Mouse (Mus musculus) large intestine, adult 2 months (tissue): ENCODE data around the gene 9530053A07Rik. TPM values are rescaled to one million over a fixed set of nuclear protein-coding genes. Genes with fewer than 3 reads are reported as not detected.
"Not testable (repeated sequence)": the region's sequence is repeated elsewhere in the genome, so short reads cannot be mapped to it uniquely, and the experiment has no call there.

ENCODE experiments used
- DNase-seq: peaks from one replicate; pipeline ENCODE4 v3.0.0-alpha.2; 2012; ENCODE audit warnings: low read depth, low spot score
- WGBS: fragments of 180-500 bp; shearing (Covaris S2); methylation state at CpG from one replicate; pipeline ENCODE4 v1.1.7; 2018; 5-methylcytosine and 5-hydroxymethylcytosine counted together
- polyA plus RNA-seq: library from polyadenylated mRNA; depleted of rRNA; stranded (reverse); fragments of >200 nt; gene quantifications from 2 replicates; pipeline ENCODE4 v1.2.3, GENCODE M21; 2012; rRNA removed

Gene 9530053A07Rik
- 0.25 and 0.48 TPM in 2 replicates for polyA plus RNA-seq

GRCm38 (mm10) chr7:28129166-28129565, at the start of gene 9530053A07Rik:
Gene 9530053A07Rik, plus strand, starts transcription at chr7:28129466.
- DNase-seq: no peak
- 52% methylated on average over 5 of the region's 5 CpGs for WGBS

- no peak for DNase-seq
- 70% methylated on average over 7 of the region's 7 CpGs for WGBS
Observed at GRCm38 (mm10) chr7:28084215-28084614, 45.1 kb upstream of the 9530053A07Rik start.

- no peak for DNase-seq
- WGBS: 87% methylated on average over 16 of the region's 16 CpGs
Observed at GRCm38 (mm10) chr7:28086236-28086635, 43.0 kb upstream of the 9530053A07Rik start.

GRCm38 (mm10) chr7:28093541-28093940, 35.7 kb upstream of the 9530053A07Rik start:
- WGBS: 51% methylated on average over 11 of the region's 11 CpGs
- no peak for DNase-seq

GRCm38 (mm10) chr7:28099101-28099500, 30.2 kb upstream of the 9530053A07Rik start:
- 95% methylated on average over 16 of the region's 16 CpGs for WGBS
- no peak for DNase-seq

- WGBS: 67% methylated on average over 17 of the region's 17 CpGs
- no peak for DNase-seq
Observed at GRCm38 (mm10) chr7:28100596-28101590, 28.4 kb upstream of the 9530053A07Rik start.

- WGBS: 49% methylated on average over 5 of the region's 5 CpGs
Observed at GRCm38 (mm10) chr7:28102936-28103335, 26.3 kb upstream of the 9530053A07Rik start.

GRCm38 (mm10) chr7:28104670-28105069, 24.6 kb upstream of the 9530053A07Rik start:
- DNase-seq: no peak
- WGBS: 3% methylated on average over 23 of the region's 23 CpGs

More at GRCm38 (mm10) chr7:28102936-28103335, 26.3 kb upstream of the 9530053A07Rik start:
- DNase-seq: not testable (repeated sequence)

GRCm38 (mm10) chr7:28106241-28106640, 23.0 kb upstream of the 9530053A07Rik start:
- WGBS: 90% methylated on average over 11 of the region's 11 CpGs
- DNase-seq: no peak

GRCm38 (mm10) chr7:28114648-28115047, 14.6 kb upstream of the 9530053A07Rik start:
- 57% methylated on average over 2 of the region's 2 CpGs for WGBS
- no peak for DNase-seq

GRCm38 (mm10) chr7:28137613-28138012, 8.3 kb downstream of the 9530053A07Rik start:
- WGBS: 46% methylated on average over 5 of the region's 5 CpGs
- no peak for DNase-seq

- WGBS: 8% methylated on average over 3 of the region's 3 CpGs
- DNase-seq: peak; percentile 13
Observed at GRCm38 (mm10) chr7:28148263-28148662, 19.0 kb downstream of the 9530053A07Rik start.

GRCm38 (mm10) chr7:28149841-28150240, 20.6 kb downstream of the 9530053A07Rik start:
- WGBS: 62% methylated on average over 1 of the region's 1 CpGs
- no peak for DNase-seq

GRCm38 (mm10) chr7:28151584-28152221, 22.4 kb downstream of the 9530053A07Rik start:
- DNase-seq: no peak
- WGBS: 16% methylated on average over 13 of the region's 13 CpGs

GRCm38 (mm10) chr7:28153595-28153994, 24.3 kb downstream of the 9530053A07Rik start:
- 27% methylated on average over 5 of the region's 5 CpGs for WGBS

GRCm38 (mm10) chr7:28159292-28159691, 30.0 kb downstream of the 9530053A07Rik start:
- DNase-seq: no peak
- 35% methylated on average over 6 of the region's 6 CpGs for WGBS

More at GRCm38 (mm10) chr7:28153595-28153994, 24.3 kb downstream of the 9530053A07Rik start:
- DNase-seq: not testable (repeated sequence)

- DNase-seq: no peak
- 90% methylated on average over 3 of the region's 3 CpGs for WGBS
Observed at GRCm38 (mm10) chr7:28159893-28160292, 30.6 kb downstream of the 9530053A07Rik start.

- DNase-seq: no peak
- WGBS: 20% methylated on average over 9 of the region's 9 CpGs
Observed at GRCm38 (mm10) chr7:28161163-28161749, 32.0 kb downstream of the 9530053A07Rik start.

- DNase-seq: no peak
- 84% methylated on average over 6 of the region's 6 CpGs for WGBS
Observed at GRCm38 (mm10) chr7:28165406-28165805, 36.1 kb downstream of the 9530053A07Rik start.
